Mouse (Mus musculus) E14TG2a.4 (cell line): ENCODE data around the gene Gm20696.
A peak's percentile ranks its signal among the peaks of the same experiment; 100 is the strongest.

Source experiments
- H3K27me3 ChIP-seq: 2 replicates; pipeline ENCODE4 v1.6.1; 2014; ENCODE audit warnings: low read length, control low read depth; ENCODE audit not compliant: insufficient read depth
- H3K36me3 ChIP-seq: 2 replicates; pipeline ENCODE4 v1.6.1; 2014; ENCODE audit warnings: low read length, control low read depth; ENCODE audit not compliant: insufficient read depth
- H3K4me1 ChIP-seq: replicated peaks from 2 replicates; pipeline ENCODE4 v1.6.1; 2014; ENCODE audit warnings: low read depth, low read length, control low read depth
- H3K4me3 ChIP-seq: replicated peaks from 2 replicates; pipeline ENCODE4 v1.5.1; 2014; ENCODE audit warnings: mild to moderate bottlenecking, low read length
- H3K9me3 ChIP-seq: 2 replicates; pipeline ENCODE4 v1.6.1; 2014; ENCODE audit warnings: low read length, control low read depth
- CTCF ChIP-seq: conservative IDR thresholded peaks from 2 replicates; pipeline ENCODE4 v1.5.1; 2014; ENCODE audit warnings: low read length
- NANOG ChIP-seq: IDR thresholded peaks from 2 replicates; pipeline ENCODE4 v1.6.1; 2014; ENCODE audit warnings: borderline replicate concordance, low read length, mixed read lengths
- POU5F1 ChIP-seq: IDR thresholded peaks from 2 replicates; pipeline ENCODE4 v1.6.1; 2014; ENCODE audit warnings: low read length, borderline replicate concordance

Gene Gm20696

GRCm38 (mm10) chr6:99402941-99403340 lies 263.7 kb downstream of the Gm20696 start:
- Histone ChIP-seq H3K4me3 (no peak overlapping the region), H3K9me3 (no peaks in the 10 kb centered on the region), H3K36me3 (no peaks in the 10 kb centered on the region), H3K27me3 (no peaks in the 10 kb centered on the region), H3K4me1 (peaks cover 14% of the 10 kb centered on the region)
- TF ChIP-seq NANOG: no peak
- no peak for TF ChIP-seq POU5F1
- no peak for TF ChIP-seq CTCF

GRCm38 (mm10) chr6:99402370-99402769 lies 264.2 kb downstream of the Gm20696 start:
- Histone ChIP-seq H3K9me3 (no peaks in the 10 kb centered on the region), H3K36me3 (no peaks in the 10 kb centered on the region), H3K4me1 (peaks cover 14% of the 10 kb centered on the region), H3K4me3 (no peak overlapping the region), H3K27me3 (no peaks in the 10 kb centered on the region)
- TF ChIP-seq POU5F1 (no peak), NANOG (no peak), CTCF (no peak)

- Histone ChIP-seq H3K36me3 (no peaks in the 10 kb centered on the region), H3K4me3 (no peak overlapping the region), H3K9me3 (no peaks in the 10 kb centered on the region), H3K4me1 (peaks cover 14% of the 10 kb centered on the region), H3K27me3 (no peaks in the 10 kb centered on the region)
- no peak for TF ChIP-seq CTCF
- TF ChIP-seq POU5F1: no peak
- no peak for TF ChIP-seq NANOG
These were observed 264.8 kb downstream of the Gm20696 start for GRCm38 (mm10) chr6:99401801-99402200.

- no peak for TF ChIP-seq CTCF
- no peak for TF ChIP-seq POU5F1
- TF ChIP-seq NANOG: no peak
- no peaks in the 10 kb centered on the region for H3K27me3 ChIP-seq
These were observed 265.4 kb downstream of the Gm20696 start for GRCm38 (mm10) chr6:99401211-99401610.

GRCm38 (mm10) chr6:99395745-99396144 lies 270.9 kb downstream of the Gm20696 start:
- no peaks in the 10 kb centered on the region for H3K9me3 ChIP-seq
- peaks cover 19% of the 10 kb centered on the region for H3K4me1 ChIP-seq
- TF ChIP-seq NANOG: no peak
- TF ChIP-seq POU5F1: no peak
- no peak for TF ChIP-seq CTCF
- no peak overlapping the region for H3K4me3 ChIP-seq
- H3K36me3 ChIP-seq: no peaks in the 10 kb centered on the region
- H3K27me3 ChIP-seq: no peaks in the 10 kb centered on the region; the same call in 1 of the 2 replicates

More at GRCm38 (mm10) chr6:99401211-99401610, 265.4 kb downstream of the Gm20696 start:
- peaks cover 14% of the 10 kb centered on the region for H3K4me1 ChIP-seq
- no peak overlapping the region for H3K4me3 ChIP-seq
- no peaks in the 10 kb centered on the region for H3K9me3 ChIP-seq
- no peaks in the 10 kb centered on the region for H3K36me3 ChIP-seq

GRCm38 (mm10) chr6:99394801-99395200 lies 271.8 kb downstream of the Gm20696 start:
- no peaks in the 10 kb centered on the region; the same call in 1 of the 2 replicates for H3K27me3 ChIP-seq
- H3K36me3 ChIP-seq: no peaks in the 10 kb centered on the region
- TF ChIP-seq NANOG (no peak), CTCF (no peak)
- H3K4me3 ChIP-seq: no peak overlapping the region
- H3K4me1 ChIP-seq: peaks cover 26% of the 10 kb centered on the region
- H3K9me3 ChIP-seq: no peaks in the 10 kb centered on the region

- Histone ChIP-seq H3K4me3 (no peak overlapping the region), H3K4me1 (peaks cover 49% of the 10 kb centered on the region), H3K36me3 (no peaks in the 10 kb centered on the region), H3K27me3 (peaks cover 10% of the 10 kb centered on the region; the same call in 1 of the 2 replicates), H3K9me3 (no peaks in the 10 kb centered on the region)
- no peak for TF ChIP-seq POU5F1
- TF ChIP-seq NANOG: no peak
- TF ChIP-seq CTCF: no peak
These were observed 274.1 kb downstream of the Gm20696 start for GRCm38 (mm10) chr6:99392484-99392883.

GRCm38 (mm10) chr6:99388741-99389675 lies 277.6 kb downstream of the Gm20696 start:
- no peaks in the 10 kb centered on the region for H3K36me3 ChIP-seq
- peak overlapping the region; percentile 43 for H3K4me3 ChIP-seq
- 0 out of 2 replicates have a peak, but pooled peaks cover 5% of the 10 kb centered on the region for H3K9me3 ChIP-seq
- H3K27me3 ChIP-seq: peaks cover 11% of the 10 kb centered on the region; the same call in 1 of the 2 replicates
- peaks cover 61% of the 10 kb centered on the region for H3K4me1 ChIP-seq
- TF ChIP-seq POU5F1 (no peak), NANOG (no peak), CTCF (no peak)
